Mouse (Mus musculus) ovary, postnatal 10 days (tissue): ENCODE measurements around the gene Tbc1d1.

Source experiments
- DNase-seq: peaks from one replicate; pipeline ENCODE4 v3.0.0; 2022; ENCODE audit warnings: low spot score

The Tbc1d1 gene

DNA sequence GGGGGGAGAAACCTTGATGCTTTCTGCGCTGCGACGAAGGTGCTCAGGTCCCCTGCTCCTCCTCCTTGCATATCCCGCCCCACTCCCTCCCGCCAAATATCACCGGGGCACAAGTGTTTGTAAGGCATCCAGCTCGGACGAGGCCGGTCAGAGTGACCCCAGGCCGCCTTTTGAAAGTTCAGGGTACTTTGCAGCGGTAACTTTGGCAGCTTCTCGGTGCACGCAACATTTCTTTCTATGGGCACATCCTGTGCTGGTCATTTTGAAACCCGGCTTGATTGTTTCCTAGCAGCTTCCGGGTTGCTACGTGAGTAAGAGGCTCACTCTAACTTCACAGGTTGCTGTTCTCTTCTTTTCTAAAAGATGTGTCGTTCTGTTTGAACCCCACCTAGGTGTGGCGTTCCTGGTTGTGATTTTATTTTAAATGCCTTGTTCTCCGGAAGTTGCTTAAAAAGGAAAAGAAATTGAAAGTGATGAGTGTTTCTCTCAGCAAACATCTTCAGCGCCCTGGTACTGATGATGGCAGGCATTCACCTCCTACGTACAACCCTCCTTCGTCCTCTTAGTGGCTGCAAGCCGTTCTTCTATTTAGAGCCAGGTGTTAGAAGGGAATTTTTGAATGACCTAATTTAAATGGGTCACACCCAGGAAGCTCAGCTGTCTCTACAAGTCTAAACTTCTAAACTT lies 4.7 kb downstream of the Tbc1d1 start:
- no peak for DNase-seq

GRCm38 (mm10) chr5:64161917-64162316 lies 5.8 kb downstream of the Tbc1d1 start:
- DNase-seq: no peak

GRCm38 (mm10) chr5:64162582-64162981 lies 6.5 kb downstream of the Tbc1d1 start:
- DNase-seq: no peak

DNA sequence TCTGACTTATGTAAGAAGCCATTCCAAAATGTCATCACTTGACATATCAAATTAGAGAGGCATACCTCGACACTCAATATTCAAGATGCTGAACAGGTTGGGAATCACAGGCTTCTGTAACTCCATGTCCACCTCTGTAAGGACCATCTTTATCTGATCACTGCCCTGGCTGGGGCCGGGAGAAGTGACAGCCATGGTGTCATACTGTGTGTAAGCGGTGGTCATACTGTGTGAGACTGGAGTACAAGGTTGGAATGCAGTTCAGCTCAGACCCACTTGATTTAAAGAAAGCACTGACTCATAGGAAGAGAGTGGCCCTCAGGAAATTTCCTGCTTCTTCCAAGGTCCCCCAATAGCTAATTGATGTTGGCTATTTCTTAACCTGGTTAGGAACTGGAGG lies 8.3 kb downstream of the Tbc1d1 start:
- no peak for DNase-seq

- no peak for DNase-seq
Observed at GRCm38 (mm10) chr5:64165826-64166225, 9.7 kb downstream of the Tbc1d1 start.

GRCm38 (mm10) chr5:64168990-64169540 lies 13.0 kb downstream of the Tbc1d1 start:
- no peak for DNase-seq

- no peak for DNase-seq
Observed at GRCm38 (mm10) chr5:64172884-64173283, 16.8 kb downstream of the Tbc1d1 start.

DNA sequence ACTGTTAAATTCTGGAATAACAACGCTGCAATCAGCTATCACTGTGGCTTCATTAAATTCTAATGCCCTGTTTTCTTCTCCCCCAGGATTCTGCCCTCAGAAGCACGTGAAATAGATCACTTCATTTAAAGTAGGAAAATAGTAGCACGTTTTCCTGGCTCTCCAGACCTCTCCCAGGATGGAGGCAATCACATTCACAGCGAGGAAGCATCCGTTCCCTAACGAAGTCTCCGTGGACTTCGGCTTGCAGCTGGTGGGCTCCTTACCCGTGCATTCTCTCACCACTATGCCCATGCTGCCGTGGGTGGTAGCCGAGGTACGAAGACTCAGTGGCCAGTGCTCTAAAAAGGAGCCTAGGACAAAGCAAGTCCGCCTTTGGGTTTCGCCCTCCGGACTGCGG lies 17.2 kb downstream of the Tbc1d1 start:
- DNase-seq: no peak

GRCm38 (mm10) chr5:64174429-64174935 lies 18.4 kb downstream of the Tbc1d1 start:
- DNase-seq: no peak

GRCm38 (mm10) chr5:64180548-64180947 lies 24.4 kb downstream of the Tbc1d1 start:
- no peak for DNase-seq

DNA sequence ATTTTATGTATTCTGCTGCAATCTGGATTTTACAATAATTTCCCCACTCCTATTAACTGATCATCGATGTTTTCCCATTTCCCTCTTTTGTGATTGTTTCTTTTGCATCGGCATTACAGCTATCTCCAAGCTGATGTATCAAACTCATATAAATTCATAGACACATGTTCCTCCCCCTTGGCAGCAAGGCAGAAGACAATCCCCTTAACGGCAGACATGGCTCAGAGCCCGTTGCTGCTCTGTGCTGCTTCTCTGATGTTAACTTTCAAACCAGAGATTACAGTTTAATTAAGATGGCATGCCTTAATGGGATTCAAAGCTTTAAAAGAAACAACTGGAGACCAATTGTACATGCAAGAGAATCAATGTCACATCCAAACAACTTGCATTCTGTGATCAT lies 27.6 kb downstream of the Tbc1d1 start:
- DNase-seq: no peak

DNA sequence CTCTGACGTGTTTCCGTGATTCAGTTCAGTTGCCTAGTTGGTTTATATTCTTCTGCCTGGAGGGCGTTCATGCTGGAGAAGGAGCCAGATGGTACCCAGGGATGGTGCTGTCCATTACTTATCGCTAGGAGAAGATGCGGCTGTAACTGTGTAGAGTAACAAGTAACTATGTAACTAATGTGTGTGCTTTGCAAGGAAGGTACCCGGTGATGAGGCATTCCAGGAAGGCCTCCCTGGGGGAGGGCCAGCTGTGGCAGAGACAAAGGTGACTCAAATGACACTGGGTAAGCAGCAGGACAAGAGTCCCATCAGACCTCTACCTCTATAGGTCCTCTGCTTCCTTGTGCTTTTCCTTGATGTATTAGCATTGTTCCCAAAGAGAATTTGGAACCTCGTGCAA lies 29.2 kb downstream of the Tbc1d1 start:
- no peak for DNase-seq

- no peak for DNase-seq
Observed at GRCm38 (mm10) chr5:64186566-64186965, 30.5 kb downstream of the Tbc1d1 start.

DNA sequence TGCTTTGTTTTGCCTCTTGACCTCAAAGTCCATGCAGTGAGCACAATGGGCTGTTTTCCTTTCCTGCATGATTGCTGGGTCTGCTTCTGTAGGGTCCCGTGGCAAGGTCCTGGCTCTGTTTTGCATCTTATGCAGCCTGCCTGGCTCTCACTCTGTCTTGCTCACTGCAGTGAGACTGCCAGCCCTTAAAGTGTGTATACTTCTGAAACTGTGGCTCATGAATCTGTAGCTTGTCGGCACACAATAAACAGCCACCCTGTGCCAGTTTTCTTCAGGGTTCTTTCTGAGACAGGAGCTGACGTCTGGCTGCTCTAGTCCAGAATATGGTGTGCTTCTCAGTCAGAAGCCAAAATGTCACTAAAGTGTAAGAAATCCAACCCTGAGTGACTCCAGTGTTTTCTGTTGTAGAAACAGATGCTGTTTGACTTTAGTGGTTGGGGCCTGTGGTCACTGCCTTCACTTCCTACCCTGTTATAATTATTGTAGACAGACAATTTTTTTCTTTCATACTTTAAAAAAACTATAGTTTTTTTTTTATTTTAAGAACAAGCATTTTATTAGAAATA lies 32.1 kb downstream of the Tbc1d1 start:
- no peak for DNase-seq

DNA sequence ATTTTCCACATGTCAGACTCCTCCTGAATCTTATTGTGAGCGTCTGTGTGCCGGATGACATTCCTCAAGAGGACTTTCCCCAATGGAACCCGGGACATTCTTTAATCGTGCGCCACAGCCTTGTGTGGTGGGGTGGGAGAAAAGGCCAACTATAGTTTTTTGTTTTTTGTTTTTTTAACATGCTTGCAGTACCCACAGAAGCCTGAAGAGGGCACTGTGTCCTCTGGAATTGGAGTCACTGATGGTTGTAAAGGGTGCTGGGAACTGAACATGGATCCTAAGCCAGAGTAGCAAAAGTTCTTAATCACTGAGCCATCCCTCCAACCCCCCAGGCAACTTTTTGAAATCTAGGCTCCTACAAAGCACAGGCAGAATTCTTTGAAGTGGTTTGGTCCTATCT lies 34.8 kb downstream of the Tbc1d1 start:
- no peak for DNase-seq

DNA sequence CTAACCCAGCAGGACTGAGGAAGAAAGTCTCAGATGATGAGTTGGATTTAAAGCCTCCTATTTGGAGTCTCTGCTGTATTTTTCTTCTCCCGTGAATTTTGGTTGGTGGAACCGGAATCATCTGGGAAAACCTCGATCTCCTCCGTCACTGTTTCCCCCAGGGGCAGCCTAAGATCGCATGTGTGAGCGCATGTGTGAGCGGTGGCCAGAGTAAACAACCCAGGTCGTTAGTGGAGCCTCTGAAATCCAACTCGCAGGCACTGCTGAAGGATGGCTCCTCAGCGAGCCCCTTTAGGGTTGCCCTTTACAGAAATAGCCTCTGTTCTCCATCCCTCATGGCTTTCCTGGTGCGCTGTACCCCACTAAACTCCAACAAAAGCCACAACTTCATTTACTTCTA lies 37.2 kb downstream of the Tbc1d1 start:
- no peak for DNase-seq

DNA sequence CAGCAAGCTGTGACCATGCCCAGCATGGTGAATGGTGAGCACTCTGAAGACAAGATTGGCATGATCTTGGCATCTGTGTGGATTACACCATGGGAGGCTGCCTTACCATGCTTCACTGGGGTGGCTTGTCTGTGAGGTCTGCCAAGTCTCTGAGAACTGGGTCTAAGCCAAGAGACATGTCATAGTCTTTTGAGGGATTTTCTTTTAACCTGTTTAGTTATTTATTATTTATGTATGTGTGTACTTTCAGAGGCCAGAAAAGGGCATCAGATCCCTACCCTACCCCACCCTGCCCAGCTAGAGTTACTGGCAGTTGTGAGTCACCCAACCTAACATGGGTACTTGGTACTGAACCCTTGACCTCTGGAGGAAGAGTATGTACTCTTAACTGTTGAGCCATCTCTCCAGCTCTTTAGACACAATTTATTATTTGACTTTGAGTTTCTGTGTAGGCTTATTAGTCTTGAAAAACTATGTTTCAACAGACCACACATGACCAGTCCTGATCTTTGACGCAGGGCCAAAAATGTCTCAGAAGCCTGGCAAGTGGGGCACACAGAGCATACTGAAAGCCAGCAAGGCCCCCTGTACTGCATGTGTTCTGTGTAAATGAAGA lies 40.3 kb downstream of the Tbc1d1 start:
- no peak for DNase-seq

GRCm38 (mm10) chr5:64196866-64197321 lies 40.8 kb downstream of the Tbc1d1 start:
- no peak for DNase-seq

DNA sequence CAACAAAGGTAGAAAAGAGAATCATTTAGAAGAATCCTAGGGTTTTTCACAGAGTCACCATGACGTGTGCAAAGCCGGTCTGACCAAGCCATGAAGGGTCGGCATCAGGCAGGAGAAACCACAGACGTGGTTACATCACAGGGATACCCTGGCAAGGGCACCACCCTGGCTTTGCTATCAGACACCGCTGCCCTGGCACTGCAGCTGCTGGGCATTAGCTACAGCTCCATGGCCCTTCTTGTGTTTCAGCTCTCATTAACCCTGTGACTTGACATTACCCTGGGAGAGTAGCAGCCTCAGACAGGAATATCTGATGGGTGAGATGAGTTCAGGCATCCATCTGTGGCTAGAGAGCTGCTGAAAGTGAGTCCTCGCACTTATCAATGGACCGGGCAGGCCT lies 42.5 kb downstream of the Tbc1d1 start:
- DNase-seq: no peak

DNA sequence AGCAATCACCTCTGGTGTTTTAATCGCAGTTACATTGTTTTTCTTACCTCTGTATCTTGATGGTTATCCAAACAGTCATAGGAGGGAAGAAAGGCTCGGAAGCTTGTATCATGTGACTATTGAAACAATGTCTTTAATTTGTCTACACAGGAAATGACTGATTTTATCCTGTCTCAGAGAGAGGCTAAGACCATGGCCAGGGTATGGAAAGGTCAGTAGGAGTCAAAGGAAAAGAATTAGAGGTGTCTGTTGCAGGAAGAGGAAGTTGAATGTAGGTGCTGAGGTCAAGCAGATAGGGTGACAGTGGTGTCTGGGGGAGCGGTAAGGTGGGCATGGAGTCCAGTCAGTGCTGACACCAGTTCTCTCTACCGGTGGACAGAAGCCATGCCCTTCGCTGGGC lies 45.0 kb downstream of the Tbc1d1 start:
- DNase-seq: no peak

DNA sequence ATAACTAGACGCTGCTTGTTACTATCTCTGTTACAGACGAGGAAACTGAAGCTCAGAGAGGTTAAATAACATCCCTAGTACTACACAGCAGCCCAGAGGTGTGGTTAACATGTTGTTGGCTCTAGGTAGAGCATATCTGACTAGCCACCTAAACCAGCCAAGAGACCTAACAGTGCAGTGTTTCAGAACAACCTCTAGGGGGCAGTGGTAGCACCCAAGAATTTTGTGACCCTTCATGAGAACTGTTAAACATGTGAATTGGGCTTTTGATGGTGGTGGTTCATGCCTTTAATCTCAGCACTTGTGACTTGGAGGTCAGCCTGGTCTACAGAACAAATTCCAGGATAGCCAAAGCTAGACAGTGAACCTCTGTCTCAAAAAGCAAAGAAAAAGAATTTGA lies 46.2 kb downstream of the Tbc1d1 start:
- DNase-seq: no peak

GRCm38 (mm10) chr5:64205610-64206009 lies 49.5 kb downstream of the Tbc1d1 start:
- DNase-seq: no peak

DNA sequence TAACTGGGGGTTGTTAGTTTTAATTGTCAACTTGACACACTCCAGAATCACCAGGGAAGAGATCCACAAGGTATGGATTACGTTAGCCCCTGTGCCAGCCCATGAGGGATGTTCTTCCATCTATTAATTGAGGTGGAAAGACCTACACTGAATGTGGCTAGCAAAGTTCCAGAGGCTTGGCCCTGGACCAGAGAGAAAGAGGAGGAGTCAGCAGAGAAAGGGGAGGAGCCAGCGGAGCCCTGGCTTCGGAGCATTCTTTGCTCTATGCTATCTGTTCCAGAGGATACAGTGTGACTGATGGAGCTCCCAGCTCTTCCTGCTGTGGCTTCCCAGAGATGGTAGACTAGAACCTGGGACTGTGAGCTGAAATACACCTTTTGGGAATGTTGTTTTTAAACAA lies 50.3 kb downstream of the Tbc1d1 start:
- no peak for DNase-seq
